Mouse (Mus musculus) heart, embryonic 12.5 days (tissue): Measurements from ENCODE around the gene Ptprr. TPM values are rescaled to one million over a fixed set of nuclear protein-coding genes. Genes with fewer than 3 reads are reported as not detected.

Source experiments
- ATAC-seq: fragments of 200-750 bp; cut with Nextera tagmentation; 2 replicates; pipeline ENCODE4 v1.8.0; 2017; ENCODE audit warnings: moderate TSS enrichment, moderate library complexity; ENCODE audit not compliant: insufficient number of reproducible peaks, low FRiP score
- H3K27ac ChIP-seq: fragments of 300-500 bp; sonication (generic); 2 replicates; pipeline ENCODE4 v1.5.1; 2016; ENCODE audit warnings: mild to moderate bottlenecking, moderate library complexity; ENCODE audit not compliant: poor library complexity, severe bottlenecking
- H3K27me3 ChIP-seq: fragments of 300-500 bp; sonication (generic); replicated peaks from 2 replicates; pipeline ENCODE4 v1.6.1; 2016; ENCODE audit warnings: mild to moderate bottlenecking, moderate library complexity
- H3K36me3 ChIP-seq: fragments of 300-500 bp; sonication (generic); 2 replicates; pipeline ENCODE4 v1.6.1; 2016; ENCODE audit warnings: mild to moderate bottlenecking, moderate library complexity
- H3K4me1 ChIP-seq: fragments of 300-500 bp; sonication (generic); replicated peaks from 2 replicates; pipeline ENCODE4 v1.6.1; 2016; ENCODE audit warnings: mild to moderate bottlenecking
- H3K4me2 ChIP-seq: fragments of 300-500 bp; sonication (generic); 2 replicates; pipeline ENCODE4 v1.6.1; 2016; ENCODE audit warnings: mild to moderate bottlenecking, moderate library complexity
- H3K4me3 ChIP-seq: fragments of 300-500 bp; sonication (generic); 2 replicates; pipeline ENCODE4 v1.5.1; 2016; ENCODE audit warnings: mild to moderate bottlenecking
- H3K9ac ChIP-seq: fragments of 300-500 bp; sonication (generic); 2 replicates; pipeline ENCODE4 v1.6.1; 2016; ENCODE audit warnings: mild to moderate bottlenecking, moderate library complexity
- H3K9me3 ChIP-seq: fragments of 300-500 bp; sonication (generic); replicated peaks from 2 replicates; pipeline ENCODE4 v1.6.1; 2016; ENCODE audit warnings: mild to moderate bottlenecking, moderate library complexity
- WGBS: fragments of 180-500 bp; shearing (Covaris S2); methylation state at CpG from one replicate; pipeline ENCODE4 v1.1.7; 2016; 5-methylcytosine and 5-hydroxymethylcytosine counted together
- polyA plus RNA-seq: library from polyadenylated mRNA; unstranded; fragments of >200 nt; fragmentation: Nextera tagmentation; extraction: Ambion mirVana; gene quantifications from 2 replicates; pipeline ENCODE4 v1.2.1, GENCODE M21; 2016

Ptprr gene
- polyA plus RNA-seq = 0.80 and 1.0 TPM in 2 replicates

DNA sequence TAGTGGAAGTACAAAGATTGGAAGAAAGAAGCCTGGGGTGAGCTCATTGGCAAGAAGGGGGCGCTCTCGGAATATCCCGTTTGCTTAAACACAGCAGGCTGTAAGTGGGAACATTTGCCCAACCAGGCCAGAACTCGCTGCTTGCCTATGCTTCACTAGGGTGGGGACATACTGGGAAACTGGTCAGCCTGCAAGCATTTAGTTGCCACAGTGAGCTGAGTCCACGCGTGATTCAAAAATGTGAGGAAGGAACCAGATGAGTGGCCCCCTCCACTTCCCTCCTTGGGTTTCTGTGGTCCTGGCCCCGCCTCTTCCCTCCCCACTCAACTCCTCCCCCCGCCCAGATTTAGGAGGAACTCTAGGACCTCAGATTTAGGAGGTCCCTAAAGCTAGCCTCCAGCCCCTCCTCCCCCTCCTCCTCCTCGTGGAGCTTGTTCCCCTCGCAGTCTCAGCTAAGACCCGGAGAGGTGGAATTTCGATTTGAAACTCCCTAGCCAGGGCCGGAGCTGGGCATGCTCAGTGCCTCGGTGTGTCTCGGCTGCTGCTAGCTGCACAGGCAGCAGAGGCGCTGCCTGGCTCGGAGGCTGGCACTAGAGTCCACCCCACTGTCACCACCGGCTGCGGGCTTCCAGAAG, at the start of gene Ptprr:
Gene Ptprr (plus strand): TSS at position 369 of the 635 bp plus-strand sequence.
- H3K9ac ChIP-seq = no peak within 1 kb of the TSS
- WGBS = 0% methylated on average over 19 of the region's 19 CpGs

DNA sequence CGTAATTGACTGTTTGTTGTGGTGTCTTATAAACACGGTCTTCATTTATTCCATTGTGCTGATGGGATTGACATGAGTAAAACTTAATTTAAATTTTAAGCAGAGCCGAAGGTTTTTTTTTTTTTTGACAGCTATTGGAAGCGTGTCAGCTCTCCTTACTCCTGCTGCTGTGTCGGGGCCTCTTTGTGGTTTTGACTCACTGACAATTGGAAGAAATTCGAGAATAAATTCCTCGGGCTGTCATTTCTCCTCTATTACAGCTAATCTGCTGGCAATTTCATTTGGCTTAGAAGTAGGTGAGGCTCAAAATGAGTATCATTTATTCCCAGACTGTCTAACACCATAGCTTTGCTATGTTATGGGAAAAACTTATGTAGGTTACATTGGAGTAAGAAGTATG, 41.7 kb upstream of the Ptprr start:
- H3K9me3 ChIP-seq = no peaks in the 10 kb centered on the region
- H3K27ac ChIP-seq = no peak overlapping the region
- H3K9ac ChIP-seq = no peak overlapping the region
- H3K27me3 ChIP-seq = no peaks in the 10 kb centered on the region
- 79% methylated on average over 7 of the region's 7 CpGs for WGBS
- H3K4me3 ChIP-seq = no peak overlapping the region
- no peak overlapping the region for H3K4me2 ChIP-seq
- no peaks in the 10 kb centered on the region for H3K4me1 ChIP-seq
- ATAC-seq = no peak
- no peaks in the 10 kb centered on the region for H3K36me3 ChIP-seq

More for the DNA sequence above, at the start of gene Ptprr:
- H3K9me3 ChIP-seq = no peaks in the 10 kb centered on the region
- H3K4me2 ChIP-seq = peak within 1 kb of the TSS; percentile 81
- H3K27ac ChIP-seq = no peak within 1 kb of the TSS
- peak within 1 kb of the TSS; percentile 46 for H3K4me3 ChIP-seq
- H3K27me3 ChIP-seq = peaks cover 17% of the 10 kb centered on the region
- H3K36me3 ChIP-seq = no peaks in the 10 kb centered on the region
- peaks cover 18% of the 10 kb centered on the region for H3K4me1 ChIP-seq
- ATAC-seq = peak; percentile 45; the same call in 1 of the 2 replicates

DNA sequence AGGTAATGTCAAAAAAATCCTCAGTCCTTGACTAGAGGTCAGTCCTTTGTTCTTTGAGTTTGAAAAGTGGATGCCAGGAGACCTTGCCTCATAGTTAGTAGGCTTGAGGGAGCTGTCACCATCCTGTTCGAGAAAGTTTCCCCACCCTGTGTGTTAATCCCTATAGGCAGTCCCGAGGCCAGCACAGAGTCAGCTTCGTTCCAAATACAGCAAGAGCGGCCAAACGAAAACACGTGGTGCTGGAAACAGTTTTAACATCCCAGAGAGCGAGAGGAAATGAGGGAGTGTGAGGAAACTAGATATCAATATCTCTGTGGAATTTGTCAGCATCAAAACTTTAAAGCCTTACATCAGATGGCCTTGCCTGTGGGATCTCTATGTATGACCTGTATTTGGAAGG, 39.0 kb upstream of the Ptprr start:
- H3K9ac ChIP-seq = no peak overlapping the region
- H3K4me3 ChIP-seq = no peak overlapping the region
- H3K4me1 ChIP-seq = no peaks in the 10 kb centered on the region
- 46% methylated on average over 7 of the region's 7 CpGs for WGBS
- no peaks in the 10 kb centered on the region for H3K27me3 ChIP-seq
- H3K27ac ChIP-seq = no peak overlapping the region
- H3K4me2 ChIP-seq = no peak overlapping the region
- no peak for ATAC-seq
- H3K9me3 ChIP-seq = no peaks in the 10 kb centered on the region
- H3K36me3 ChIP-seq = no peaks in the 10 kb centered on the region

DNA sequence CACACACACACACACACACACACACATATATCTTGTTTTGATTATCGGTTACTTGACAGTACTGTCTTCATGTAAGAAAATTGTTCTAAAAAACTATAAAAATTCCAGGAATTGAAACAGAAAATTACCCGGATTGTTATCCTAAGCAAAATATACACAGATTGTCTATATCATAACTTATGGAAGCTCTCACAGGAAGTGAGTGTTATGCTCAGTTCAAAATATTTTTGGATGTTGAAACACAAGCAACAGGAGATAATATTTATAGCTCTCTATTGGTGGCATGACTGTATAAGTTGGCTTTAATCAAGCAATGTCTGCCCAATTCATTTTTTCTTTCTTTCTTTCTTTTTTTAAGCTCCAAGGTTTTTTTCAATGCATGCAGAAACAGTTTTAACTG, 38.0 kb upstream of the Ptprr start:
- no peaks in the 10 kb centered on the region for H3K36me3 ChIP-seq
- H3K9me3 ChIP-seq = no peaks in the 10 kb centered on the region
- 72% methylated on average over 2 of the region's 2 CpGs for WGBS
- no peak overlapping the region for H3K9ac ChIP-seq
- H3K4me3 ChIP-seq = no peak overlapping the region
- no peak overlapping the region for H3K27ac ChIP-seq
- H3K4me1 ChIP-seq = no peaks in the 10 kb centered on the region
- no peaks in the 10 kb centered on the region for H3K27me3 ChIP-seq
- no peak for ATAC-seq
- H3K4me2 ChIP-seq = no peak overlapping the region

DNA sequence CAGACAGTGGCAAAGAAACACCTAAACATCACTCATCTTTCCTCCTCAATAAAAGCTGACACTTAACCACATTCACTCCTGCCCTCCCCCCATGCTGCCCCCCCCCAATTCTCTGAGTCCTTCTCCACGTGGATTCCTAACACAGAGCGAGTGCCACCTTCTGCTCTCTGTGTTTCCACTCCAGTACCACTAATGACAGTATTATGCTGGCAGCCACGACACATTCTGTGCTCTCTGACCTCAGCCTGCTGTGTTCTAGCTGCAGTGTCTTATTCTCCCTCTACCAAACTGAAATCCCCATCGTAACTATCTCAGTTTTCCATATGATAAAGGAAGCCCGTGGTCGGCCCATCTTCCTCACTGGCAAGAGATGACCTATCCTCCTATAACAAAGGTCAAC, 33.7 kb upstream of the Ptprr start:
- H3K27me3 ChIP-seq = no peaks in the 10 kb centered on the region
- H3K9me3 ChIP-seq = no peaks in the 10 kb centered on the region
- WGBS = 62% methylated on average over 6 of the region's 6 CpGs
- H3K4me1 ChIP-seq = no peaks in the 10 kb centered on the region
- no peak overlapping the region for H3K27ac ChIP-seq
- no peak overlapping the region for H3K4me2 ChIP-seq
- no peak overlapping the region for H3K4me3 ChIP-seq
- H3K9ac ChIP-seq = no peak overlapping the region
- H3K36me3 ChIP-seq = no peaks in the 10 kb centered on the region
- ATAC-seq = no peak

DNA sequence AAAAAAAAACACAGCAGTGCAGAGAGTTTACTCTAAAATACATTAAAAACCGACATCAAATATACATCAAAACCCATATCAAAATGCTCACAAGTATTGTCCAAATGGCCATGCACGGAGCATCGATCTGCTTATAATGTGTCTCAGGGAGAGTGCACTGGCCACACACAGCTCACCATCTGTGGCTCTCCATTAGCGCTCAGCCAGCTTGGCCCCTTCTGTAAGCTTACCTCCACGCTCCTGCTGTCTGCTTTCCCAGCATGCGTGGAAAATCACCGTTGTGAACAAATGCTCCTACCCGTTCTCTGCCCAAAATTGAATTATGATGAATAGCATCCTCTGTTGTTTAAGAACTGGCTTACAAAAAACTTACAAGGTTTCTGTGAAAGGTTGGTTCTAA, 16.2 kb upstream of the Ptprr start:
- H3K27me3 ChIP-seq = no peaks in the 10 kb centered on the region
- no peak overlapping the region for H3K27ac ChIP-seq
- no peaks in the 10 kb centered on the region for H3K4me1 ChIP-seq
- no peak overlapping the region for H3K4me2 ChIP-seq
- H3K36me3 ChIP-seq = no peaks in the 10 kb centered on the region
- H3K9ac ChIP-seq = no peak overlapping the region
- WGBS = 75% methylated on average over 8 of the region's 8 CpGs
- no peak overlapping the region for H3K4me3 ChIP-seq
- no peak for ATAC-seq
- no peaks in the 10 kb centered on the region for H3K9me3 ChIP-seq

DNA sequence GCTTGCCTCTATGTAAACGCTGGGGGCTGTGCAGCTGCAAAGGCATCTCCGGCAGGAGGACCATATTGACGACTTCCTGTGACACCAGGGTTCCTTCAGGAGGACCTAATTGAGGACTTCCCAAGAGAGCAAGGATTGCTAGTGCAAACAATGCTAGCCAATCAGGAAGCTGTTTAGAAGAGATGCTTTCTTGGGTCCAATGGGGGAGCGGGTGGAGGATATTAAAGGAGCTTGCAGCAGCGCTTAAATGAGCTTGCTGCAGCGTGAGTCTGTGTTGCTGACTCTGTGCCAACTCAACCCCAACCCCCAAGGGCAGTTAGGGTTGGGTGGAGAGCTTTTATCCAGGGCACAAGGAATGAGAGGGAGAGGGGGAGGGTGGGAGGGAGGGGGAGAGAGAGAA, 11.3 kb upstream of the Ptprr start:
- H3K4me2 ChIP-seq = no peak overlapping the region
- 58% methylated on average over 6 of the region's 6 CpGs for WGBS
- ATAC-seq = no peak
- H3K27me3 ChIP-seq = no peaks in the 10 kb centered on the region
- H3K36me3 ChIP-seq = no peaks in the 10 kb centered on the region
- no peaks in the 10 kb centered on the region for H3K4me1 ChIP-seq
- no peak overlapping the region for H3K9ac ChIP-seq
- no peak overlapping the region for H3K27ac ChIP-seq
- H3K4me3 ChIP-seq = no peak overlapping the region
- no peaks in the 10 kb centered on the region for H3K9me3 ChIP-seq

DNA sequence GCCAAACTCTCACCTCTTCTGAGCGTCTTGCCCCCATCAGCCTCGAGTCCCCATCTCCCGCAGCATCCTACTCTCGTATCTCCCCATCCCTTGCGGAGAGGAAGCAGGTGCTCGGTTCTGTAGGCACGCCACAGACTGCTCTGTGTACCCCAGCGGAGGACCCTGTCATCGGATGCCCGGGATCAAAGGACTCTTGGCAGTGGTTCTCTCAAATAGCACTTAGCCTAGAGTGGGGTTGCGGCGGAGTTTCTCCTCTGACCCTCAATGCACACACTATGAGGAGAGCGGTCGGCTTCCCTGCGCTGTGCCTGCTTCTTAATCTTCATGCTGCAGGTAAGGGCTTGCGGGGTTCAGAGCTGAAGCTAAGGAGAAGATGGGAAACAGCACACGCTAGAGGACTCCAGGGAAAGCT, 473 bp downstream of the Ptprr start:
- peaks cover 18% of the 10 kb centered on the region for H3K4me1 ChIP-seq
- no peaks in the 10 kb centered on the region for H3K9me3 ChIP-seq
- 0 out of 2 replicates have a peak, but pooled peaks have one; percentile 4 for ATAC-seq
- peak overlapping the region; percentile 46 for H3K4me3 ChIP-seq
- peaks cover 17% of the 10 kb centered on the region for H3K27me3 ChIP-seq
- H3K4me2 ChIP-seq = peak overlapping the region; percentile 81
- no peak overlapping the region for H3K9ac ChIP-seq
- 3% methylated on average over 17 of the region's 17 CpGs for WGBS
- no peak overlapping the region for H3K27ac ChIP-seq
- H3K36me3 ChIP-seq = no peaks in the 10 kb centered on the region

DNA sequence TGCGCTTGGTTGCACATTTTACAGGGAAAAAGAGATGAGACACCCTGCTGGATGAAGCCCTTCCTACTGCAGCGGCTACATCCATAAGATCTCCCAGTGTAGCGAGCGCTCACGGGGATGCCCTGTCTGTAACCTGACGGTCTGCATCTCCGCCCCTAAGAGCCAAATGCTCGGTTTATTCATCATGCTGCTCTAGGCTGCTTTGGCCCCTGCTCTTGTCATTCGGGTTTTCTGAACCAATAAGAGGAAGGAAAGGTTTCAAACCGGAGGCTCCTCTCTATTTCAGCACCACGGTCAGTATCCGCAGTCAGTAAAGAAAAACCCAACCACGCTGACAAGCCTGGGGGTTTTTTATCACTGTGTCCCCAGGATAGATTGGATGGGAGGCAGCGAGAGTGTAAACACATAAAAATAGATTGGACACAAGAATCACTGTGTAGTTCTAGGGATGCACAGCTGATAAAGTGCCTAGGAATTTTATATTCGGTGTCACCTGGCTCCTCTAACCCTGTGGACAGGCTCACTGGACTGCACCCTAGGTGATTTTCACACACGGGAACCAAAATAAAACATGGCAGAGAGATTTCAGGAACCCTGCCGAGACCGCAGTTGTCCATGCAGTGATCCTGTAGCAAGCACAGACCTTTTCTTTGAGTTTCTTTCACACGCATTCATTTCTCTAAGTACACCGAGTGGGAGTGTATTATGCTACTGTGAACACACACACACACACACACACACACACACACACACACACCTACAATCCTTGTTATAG, 1.3 kb downstream of the Ptprr start:
- peak overlapping the region; percentile 81 for H3K4me2 ChIP-seq

DNA sequence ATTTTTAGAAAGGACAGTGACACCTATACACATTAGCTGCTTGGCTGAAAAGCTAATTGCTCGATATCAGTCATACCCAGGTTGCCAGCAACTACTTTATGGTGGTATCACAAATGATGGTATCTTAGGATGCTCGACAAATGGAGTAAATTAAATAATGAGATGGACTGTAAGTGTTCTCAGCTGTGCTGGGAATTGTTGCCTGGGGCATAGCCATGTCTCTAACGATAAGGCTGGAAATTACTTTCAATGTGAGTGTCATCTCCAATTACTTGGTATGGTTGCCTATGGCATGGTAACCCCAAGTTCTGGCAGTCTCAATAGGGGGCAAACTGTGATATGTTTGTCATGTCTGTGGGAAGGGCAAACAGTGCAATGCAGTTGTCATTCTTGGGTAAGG, 3.1 kb downstream of the Ptprr start:
- ATAC-seq = no peak
- Histone ChIP-seq H3K9me3 (no peaks in the 10 kb centered on the region), H3K9ac (no peak overlapping the region), H3K4me3 (no peak overlapping the region), H3K36me3 (no peaks in the 10 kb centered on the region), H3K4me2 (no peak overlapping the region), H3K27me3 (peaks cover 17% of the 10 kb centered on the region), H3K4me1 (peaks cover 18% of the 10 kb centered on the region), H3K27ac (no peak overlapping the region)
- 66% methylated on average over 3 of the region's 3 CpGs for WGBS

More for the DNA sequence above, 1.3 kb downstream of the Ptprr start:
- Histone ChIP-seq H3K9ac (no peak overlapping the region), H3K27ac (no peak overlapping the region), H3K36me3 (no peaks in the 10 kb centered on the region), H3K4me3 (peak overlapping the region; percentile 46; the same call in 1 of the 2 replicates), H3K4me1 (peaks cover 18% of the 10 kb centered on the region), H3K9me3 (no peaks in the 10 kb centered on the region), H3K27me3 (peaks cover 17% of the 10 kb centered on the region)
- WGBS = 9% methylated on average over 20 of the region's 20 CpGs
- ATAC-seq = no peak

DNA sequence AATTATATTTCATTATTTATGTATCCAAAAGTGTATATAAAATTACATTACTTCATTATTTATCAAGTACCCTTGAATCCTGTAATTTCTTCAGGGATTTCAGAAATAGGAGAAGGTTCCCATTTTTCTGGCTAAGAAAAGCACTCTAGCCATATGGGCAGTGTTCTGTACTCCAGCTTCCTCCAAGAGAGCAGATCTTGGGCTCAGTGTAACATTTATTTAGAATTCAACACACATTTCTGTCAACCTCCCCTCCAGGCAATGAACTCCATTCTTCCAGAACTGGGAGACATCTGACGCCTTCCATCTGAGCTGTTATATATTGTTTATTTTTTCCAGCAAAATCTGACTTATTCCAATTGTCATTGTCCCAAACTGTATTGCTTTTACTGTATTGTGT, 20.1 kb downstream of the Ptprr start:
- H3K27me3 ChIP-seq = no peaks in the 10 kb centered on the region
- 64% methylated on average over 1 of the region's 1 CpGs for WGBS

More for the DNA sequence above, 20.1 kb downstream of the Ptprr start:
- no peak for ATAC-seq
- Histone ChIP-seq H3K27ac (no peak overlapping the region), H3K36me3 (no peaks in the 10 kb centered on the region), H3K4me2 (no peak overlapping the region), H3K9me3 (no peaks in the 10 kb centered on the region), H3K4me1 (no peaks in the 10 kb centered on the region), H3K9ac (no peak overlapping the region), H3K4me3 (no peak overlapping the region)
